Comparison of ENCODE assay signal across 1 mouse cellular context in genomic region chr14:57543420-57544039, GRCm38 (mm10).
TF ChIP-seq lines count a peak whose summit lies in the region.

No protein-coding gene starts in this region.

TF ChIP-seq in MEL, 35 proteins besides CTCF, POLR2A, EP300 and RAD21 (continued from another document):
- TF ChIP-seq JUND (IDR thresholded peaks at IDR 0.05; ENCODE audit: low read depth, low read length) (no peak), TBP (IDR thresholded peaks at IDR 0.05; ENCODE audit: low read depth, low read length) (no peak), TCF12 (IDR thresholded peaks at IDR 0.05; ENCODE audit: low read depth, low read length) (0 out of 2 replicates have a peak, but pooled peaks have one; percentile 44), USF1 (IDR thresholded peaks at IDR 0.05; ENCODE audit: low read depth, low read length) (no peak), CHD1 (IDR thresholded peaks at IDR 0.05; ENCODE audit: low read depth, low read length) (no peak), TAL1 (IDR thresholded peaks at IDR 0.05; ENCODE audit: low read length) (no peak), ELF1 (IDR thresholded peaks at IDR 0.05; ENCODE audit: low read depth, low read length) (no peak), GABPA (IDR thresholded peaks at IDR 0.05; ENCODE audit: low read depth, low read length) (no peak), MEF2A (IDR thresholded peaks at IDR 0.05; ENCODE audit: extremely low read depth, insufficient replicate concordance, low read depth, low read length, poor library complexity, severe bottlenecking) (no peak), USF2 (IDR thresholded peaks at IDR 0.05; ENCODE audit: borderline replicate concordance in 1 of 2, insufficient read depth in 1 of 2, low read depth in 1 of 2, low read length in 2 of 2) (no peak), ZNF384 (IDR thresholded peaks at IDR 0.05; ENCODE audit: low read depth, low read length) (peak; percentile 46), ZC3H11A (IDR thresholded peaks at IDR 0.05; ENCODE audit: low read depth, low read length) (no peak), BHLHE40 (IDR thresholded peaks at IDR 0.05; ENCODE audit: borderline replicate concordance, low read depth, low read length) (peak; percentile 22; the same call in 1 of the 2 replicates), MAZ (IDR thresholded peaks at IDR 0.05; ENCODE audit: low read depth, low read length) (no peak), MAX (IDR thresholded peaks at IDR 0.05; ENCODE audit: low read length) (peak; percentile 66), MAFK (IDR thresholded peaks at IDR 0.05; ENCODE audit: borderline replicate concordance, low read depth, low read length) (no peak), MXI1 (IDR thresholded peaks at IDR 0.05; ENCODE audit: low read depth, low read length) (no peak), RCOR1 (IDR thresholded peaks at IDR 0.05; ENCODE audit: low read depth, low read length) (0 out of 2 replicates have a peak, but pooled peaks have one; percentile 29), NRF1 (IDR thresholded peaks at IDR 0.05; ENCODE audit: insufficient read depth, low read depth, low read length, poor library complexity, severe bottlenecking) (no peak), MYC (IDR thresholded peaks at IDR 0.05; ENCODE audit: low read depth, low read length) (peak; percentile 69; the same call in 1 of the 2 replicates), SIN3A (IDR thresholded peaks at IDR 0.05; ENCODE audit: low read length) (no peak), GATA1 (IDR thresholded peaks at IDR 0.05; ENCODE audit: low read depth, low read length) (peak; percentile 52; the same call in 1 of the 2 replicates)
